Mouse (Mus musculus) midbrain, postnatal 0 days (tissue): Measurements from ENCODE around the gene Upp2. TPM values are rescaled to one million over a fixed set of nuclear protein-coding genes. Genes with fewer than 3 reads are reported as not detected.

Experiments used
- ATAC-seq: fragments of 200-750 bp; cut with Nextera tagmentation; 2 replicates; pipeline ENCODE4 v1.8.0; 2017; ENCODE audit warnings: moderate number of reproducible peaks, mild to moderate bottlenecking, moderate TSS enrichment, moderate library complexity; ENCODE audit not compliant: low FRiP score
- DNase-seq: peaks from one replicate; pipeline ENCODE4 v3.0.0-alpha.2; 2015; ENCODE audit warnings: low spot score
- H3K27ac ChIP-seq: fragments of 300-500 bp; sonication (generic); 2 replicates; pipeline ENCODE4 v1.5.1; 2014; ENCODE audit warnings: low read depth, mild to moderate bottlenecking, low read length, mixed read lengths
- H3K27me3 ChIP-seq: fragments of 300-500 bp; sonication (generic); 2 replicates; pipeline ENCODE4 v1.6.1; 2014; ENCODE audit warnings: low read length, control low read depth, mixed read lengths; ENCODE audit not compliant: insufficient read depth
- H3K36me3 ChIP-seq: fragments of 300-500 bp; sonication (generic); 2 replicates; pipeline ENCODE4 v1.6.1; 2014; ENCODE audit warnings: low read length, control low read depth, mixed read lengths; ENCODE audit not compliant: insufficient read depth
- H3K4me1 ChIP-seq: fragments of 300-500 bp; sonication (generic); 2 replicates; pipeline ENCODE4 v1.6.1; 2014; ENCODE audit warnings: mild to moderate bottlenecking, control low read depth, antibody characterized with exemption, low read length, mixed read lengths; ENCODE audit not compliant: insufficient read depth
- H3K4me2 ChIP-seq: fragments of 300-500 bp; sonication (generic); 2 replicates; pipeline ENCODE4 v1.6.1; 2014; ENCODE audit warnings: low read depth, mild to moderate bottlenecking, low read length, mixed read lengths; ENCODE audit not compliant: poor library complexity, severe bottlenecking
- H3K4me3 ChIP-seq: fragments of 300-500 bp; sonication (generic); 2 replicates; pipeline ENCODE4 v1.5.1; 2014; ENCODE audit warnings: low read depth, mild to moderate bottlenecking, low read length, moderate library complexity
- H3K9ac ChIP-seq: fragments of 300-500 bp; sonication (generic); replicated peaks from 2 replicates; pipeline ENCODE4 v1.6.1; 2014; ENCODE audit warnings: mild to moderate bottlenecking, low read length, moderate library complexity, mixed read lengths; ENCODE audit not compliant: poor library complexity, severe bottlenecking
- H3K9me3 ChIP-seq: fragments of 300-500 bp; sonication (generic); 2 replicates; pipeline ENCODE4 v1.6.1; 2016; ENCODE audit warnings: low read length, control low read depth
- CTCF ChIP-seq: IDR thresholded peaks from 2 replicates; pipeline ENCODE4 v1.5.1; 2016; ENCODE audit warnings: antibody characterized with exemption, mild to moderate bottlenecking
- WGBS: fragments of 180-500 bp; shearing (Covaris S2); extraction: QIAGEN DNeasy Blood & Tissue Kit; methylation state at CpG from one replicate; pipeline ENCODE4 v1.1.7; 2014; 5-methylcytosine and 5-hydroxymethylcytosine counted together
- polyA plus RNA-seq: library from polyadenylated mRNA; unstranded; fragments of >200 nt; fragmentation: Nextera tagmentation; extraction: Ambion mirVana; gene quantifications from 2 replicates; pipeline ENCODE4 v1.2.1, GENCODE M21; 2015
- total RNA-seq: library from RNA; depleted of rRNA; stranded (reverse); fragments of >200 nt; gene quantifications from 2 replicates; pipeline ENCODE4 v1.2.3, GENCODE M21; 2014

Gene Upp2
- total and polyA plus RNA-seq, 2 experiments from 2014 or later: 11.6 TPM

DNA sequence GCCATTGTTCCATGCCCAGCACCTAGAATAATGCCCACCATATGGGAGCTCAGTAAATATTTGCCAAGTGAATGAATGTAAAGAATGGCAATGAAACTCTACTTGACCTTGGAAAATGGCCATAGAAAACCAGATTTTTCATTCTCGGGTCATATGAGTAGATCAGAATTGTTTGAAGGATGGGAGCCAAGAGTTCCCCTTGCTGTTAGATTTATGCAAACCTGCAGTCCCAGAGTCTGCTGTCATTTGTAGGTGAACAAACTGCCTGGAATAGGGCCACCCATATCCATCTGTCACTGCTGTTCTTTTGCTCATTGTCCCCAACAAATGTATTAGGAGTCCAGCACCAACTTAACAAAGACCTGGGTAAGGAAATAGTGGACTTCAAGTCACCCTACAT is 216.4 kb downstream of the Upp2 start:
- TF ChIP-seq CTCF: no peak
- Histone ChIP-seq H3K9ac (no peak overlapping the region), H3K4me2 (no peak overlapping the region), H3K27ac (no peak overlapping the region), H3K9me3 (no peaks in the 10 kb centered on the region), H3K27me3 (no peaks in the 10 kb centered on the region), H3K36me3 (no peaks in the 10 kb centered on the region), H3K4me3 (no peak overlapping the region), H3K4me1 (no peaks in the 10 kb centered on the region)
- 65% methylated on average over 1 of the region's 1 CpGs for WGBS
- ATAC-seq: no peak
- peak; percentile 32 for DNase-seq

DNA sequence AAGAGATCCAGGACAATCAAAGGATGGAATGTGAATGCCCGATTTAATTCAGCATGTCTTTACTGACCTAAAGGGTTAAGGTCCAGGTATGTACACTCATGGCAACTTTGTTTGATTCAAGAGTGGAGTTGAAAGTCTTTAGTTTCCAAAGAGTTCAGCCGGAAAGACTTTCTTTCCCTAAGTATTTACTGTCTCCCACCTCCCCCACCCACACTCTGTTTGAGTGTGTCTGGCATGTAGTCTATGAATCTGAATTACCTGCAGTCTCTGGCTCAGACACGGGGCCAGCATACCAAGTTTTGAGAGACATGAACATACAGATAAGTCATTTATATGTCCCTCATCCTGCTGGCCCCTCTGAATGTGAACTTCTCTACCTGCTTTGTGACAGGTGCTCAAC is 219.1 kb downstream of the Upp2 start:
- Histone ChIP-seq H3K27me3 (no peaks in the 10 kb centered on the region), H3K4me1 (no peaks in the 10 kb centered on the region), H3K27ac (no peak overlapping the region), H3K4me2 (no peak overlapping the region), H3K36me3 (no peaks in the 10 kb centered on the region), H3K4me3 (no peak overlapping the region), H3K9me3 (no peaks in the 10 kb centered on the region), H3K9ac (no peak overlapping the region)
- no peak for DNase-seq
- TF ChIP-seq CTCF: no peak
- WGBS: 82% methylated on average over 3 of the region's 3 CpGs
- ATAC-seq: no peak

DNA sequence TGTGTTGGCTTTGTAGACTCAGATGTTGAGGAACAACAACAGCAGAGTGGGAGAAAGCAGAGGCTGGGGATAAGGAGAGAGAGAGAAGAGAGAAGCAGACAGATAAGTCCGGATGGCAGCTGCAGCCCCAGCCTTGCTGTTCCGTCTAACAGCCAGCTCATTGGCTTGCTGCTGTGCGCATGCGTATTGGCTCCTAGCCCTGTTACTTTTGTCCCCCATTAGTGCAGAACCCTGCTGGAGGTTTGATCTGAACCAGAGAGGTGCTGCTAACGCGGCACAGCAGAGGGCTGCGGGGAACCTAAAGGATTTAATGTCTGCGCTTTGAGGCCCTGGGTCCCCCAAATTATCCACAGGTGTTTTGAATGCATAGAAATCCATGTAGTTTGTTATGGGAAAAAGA is 219.6 kb downstream of the Upp2 start:
- WGBS: 62% methylated on average over 8 of the region's 8 CpGs
- ATAC-seq: no peak
- DNase-seq: no peak

DNA sequence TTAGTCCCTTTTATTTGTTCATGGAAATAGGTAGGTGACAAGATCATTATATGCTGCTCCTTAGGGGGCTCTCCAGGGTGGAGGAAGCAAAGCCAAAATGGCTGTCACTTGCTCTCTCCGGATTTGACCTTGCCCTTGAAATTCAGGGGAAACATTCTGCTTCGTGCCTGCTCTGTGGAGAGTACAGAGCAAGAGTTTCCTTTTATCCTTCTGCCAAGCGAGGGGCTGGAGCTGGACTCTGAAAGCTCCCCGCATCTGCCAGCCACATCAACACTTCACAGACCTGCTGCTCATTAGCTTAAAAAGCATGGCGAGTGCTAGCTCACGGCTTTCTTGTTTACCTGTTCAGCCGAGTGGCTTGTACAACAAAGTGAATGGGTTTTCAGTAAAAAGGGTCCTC is 220.3 kb downstream of the Upp2 start:
- H3K36me3 ChIP-seq: no peaks in the 10 kb centered on the region
- no peaks in the 10 kb centered on the region for H3K27me3 ChIP-seq
- no peak for TF ChIP-seq CTCF
- DNase-seq (no peak), ATAC-seq (no peak)
- H3K9me3 ChIP-seq: no peaks in the 10 kb centered on the region
- no peak overlapping the region for H3K4me2 ChIP-seq
- no peaks in the 10 kb centered on the region for H3K4me1 ChIP-seq
- H3K4me3 ChIP-seq: no peak overlapping the region
- no peak overlapping the region for H3K9ac ChIP-seq
- 43% methylated on average over 7 of the region's 7 CpGs for WGBS
- no peak overlapping the region for H3K27ac ChIP-seq

More for the DNA sequence above, 219.6 kb downstream of the Upp2 start:
- Histone ChIP-seq H3K9ac (no peak overlapping the region), H3K4me1 (no peaks in the 10 kb centered on the region), H3K4me2 (no peak overlapping the region), H3K27ac (no peak overlapping the region), H3K4me3 (no peak overlapping the region), H3K27me3 (no peaks in the 10 kb centered on the region), H3K9me3 (no peaks in the 10 kb centered on the region), H3K36me3 (no peaks in the 10 kb centered on the region)
- TF ChIP-seq CTCF: no peak

DNA sequence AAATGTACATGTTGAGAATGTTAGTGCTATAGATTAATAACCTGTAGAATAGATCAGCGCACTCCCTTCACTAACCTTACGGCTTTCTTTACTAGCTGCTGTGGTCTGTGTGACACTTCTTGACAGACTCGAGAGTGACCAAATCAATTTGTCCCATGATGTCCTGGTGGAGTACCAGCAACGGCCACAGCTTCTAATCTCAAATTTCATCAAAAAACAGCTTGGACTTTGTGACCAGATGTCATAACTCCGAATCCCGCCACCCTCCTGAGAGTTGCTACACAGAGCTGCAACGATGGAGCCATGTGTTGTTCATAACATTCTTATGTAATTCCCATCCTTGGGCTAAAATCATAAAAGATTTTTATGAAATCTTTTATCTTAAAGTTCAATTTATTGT is 222.8 kb downstream of the Upp2 start:
- no peak for TF ChIP-seq CTCF
- no peak for DNase-seq
- no peaks in the 10 kb centered on the region for H3K4me1 ChIP-seq
- ATAC-seq: no peak
- H3K4me2 ChIP-seq: no peak overlapping the region
- no peaks in the 10 kb centered on the region for H3K9me3 ChIP-seq
- no peaks in the 10 kb centered on the region for H3K36me3 ChIP-seq
- no peak overlapping the region for H3K27ac ChIP-seq
- H3K4me3 ChIP-seq: no peak overlapping the region
- H3K9ac ChIP-seq: no peak overlapping the region
- 88% methylated on average over 7 of the region's 7 CpGs for WGBS
- no peaks in the 10 kb centered on the region for H3K27me3 ChIP-seq

DNA sequence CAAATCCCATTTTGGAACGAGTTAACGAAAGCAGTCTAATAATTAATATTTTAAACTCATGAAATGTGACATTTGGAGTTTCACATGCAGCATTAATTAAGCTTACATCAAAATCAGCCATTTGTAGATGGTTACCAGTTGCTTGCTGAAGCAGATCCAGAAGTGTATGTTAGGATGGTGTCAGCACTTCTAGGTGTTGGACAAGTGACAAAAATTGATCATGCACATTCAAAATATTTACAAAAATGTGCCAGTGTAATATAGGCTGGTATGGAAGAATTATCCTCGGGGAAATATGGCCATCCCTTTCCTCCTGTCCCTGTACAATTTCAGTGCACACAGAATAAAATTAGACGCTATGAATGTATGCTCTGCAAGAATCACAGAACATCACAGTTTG is 223.3 kb downstream of the Upp2 start:
- 77% methylated on average over 4 of the region's 4 CpGs for WGBS
- Histone ChIP-seq H3K27ac (no peak overlapping the region), H3K4me1 (no peaks in the 10 kb centered on the region), H3K4me3 (no peak overlapping the region), H3K4me2 (no peak overlapping the region), H3K9me3 (no peaks in the 10 kb centered on the region), H3K27me3 (no peaks in the 10 kb centered on the region), H3K36me3 (no peaks in the 10 kb centered on the region), H3K9ac (no peak overlapping the region)
- TF ChIP-seq CTCF: no peak
- no peak for DNase-seq
- no peak for ATAC-seq
